Mouse (Mus musculus) heart, postnatal 36 days (tissue): ENCODE data around the gene Ttyh2. TPM values are rescaled to one million over a fixed set of nuclear protein-coding genes. Genes with fewer than 3 reads are reported as not detected.

ENCODE experiments used
- DNase-seq, 2 experiments: peaks; one replicate each; pipeline ENCODE4 v3.0.0; 2021 to 2022
- intact Hi-C: fragments of 180-260 bp; cut with DNase I; formaldehyde crosslinking; loops from one replicate; pipeline ENCODE4 v1.15.1; 2025
- total RNA-seq, 2 experiments: library from RNA; stranded (reverse); gene quantifications; 2 replicates each; pipeline ENCODE4 v1.2.3; 2021

Gene Ttyh2
- total RNA-seq, 2 experiments from 2014 or later: 4.2 to 5.3 TPM

DNA sequence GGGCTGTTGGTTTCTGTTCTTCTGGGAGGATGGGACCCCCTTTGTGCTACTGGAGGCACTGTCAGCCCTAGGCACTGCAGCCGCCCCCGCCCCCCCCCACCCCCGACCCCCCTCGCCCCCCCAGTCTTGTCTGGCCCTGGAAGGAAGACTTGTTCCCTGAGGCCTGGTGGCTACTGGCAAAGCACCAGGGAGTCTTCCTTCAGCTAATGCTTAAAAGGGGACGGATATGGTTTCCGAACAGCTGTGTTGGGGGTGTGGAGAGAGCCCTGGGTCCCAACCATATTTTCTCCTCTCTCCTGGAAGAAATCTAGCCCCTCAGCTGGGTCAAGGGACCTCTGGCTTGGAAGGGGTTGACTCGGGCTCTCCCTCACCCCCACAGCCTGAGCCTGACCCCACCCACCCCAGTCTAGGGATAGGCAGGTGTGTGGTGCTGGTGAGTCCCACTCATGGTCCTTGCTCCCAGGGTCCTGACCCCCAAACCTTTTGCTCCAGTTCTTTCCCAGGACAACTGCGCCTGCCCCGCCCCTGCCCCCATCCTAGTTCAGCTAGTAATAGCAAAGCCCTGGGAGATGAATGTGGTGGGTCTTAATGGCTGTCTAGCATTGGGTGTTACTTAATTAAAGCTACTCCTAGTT lies 1.8 kb downstream of the Ttyh2 start:
- intact Hi-C loops: no loop called here
- DNase-seq: no peak

DNA sequence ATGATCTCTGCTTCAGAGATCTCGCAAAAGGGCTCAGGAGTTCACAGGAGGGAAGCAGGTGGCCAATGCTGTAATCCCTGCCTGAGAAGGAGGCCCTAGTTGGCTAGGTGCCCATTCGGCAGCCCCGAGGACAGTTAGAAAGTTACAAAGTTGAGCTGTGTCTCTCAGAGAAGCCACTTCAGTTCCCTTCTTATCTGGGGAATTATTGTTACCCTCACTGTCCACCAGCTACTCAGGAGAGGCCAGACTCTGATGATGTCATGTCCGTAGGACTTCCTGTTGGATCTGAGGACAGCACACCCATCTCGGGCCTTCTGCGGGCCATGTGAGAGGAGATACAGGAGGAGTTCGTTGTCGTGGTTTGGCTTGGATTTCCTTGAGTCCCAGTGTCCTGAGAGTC lies 4.4 kb downstream of the Ttyh2 start:
- peak in 1 of 2 experiments; percentile 45 for DNase-seq
- intact Hi-C loops: no loop called here

DNA sequence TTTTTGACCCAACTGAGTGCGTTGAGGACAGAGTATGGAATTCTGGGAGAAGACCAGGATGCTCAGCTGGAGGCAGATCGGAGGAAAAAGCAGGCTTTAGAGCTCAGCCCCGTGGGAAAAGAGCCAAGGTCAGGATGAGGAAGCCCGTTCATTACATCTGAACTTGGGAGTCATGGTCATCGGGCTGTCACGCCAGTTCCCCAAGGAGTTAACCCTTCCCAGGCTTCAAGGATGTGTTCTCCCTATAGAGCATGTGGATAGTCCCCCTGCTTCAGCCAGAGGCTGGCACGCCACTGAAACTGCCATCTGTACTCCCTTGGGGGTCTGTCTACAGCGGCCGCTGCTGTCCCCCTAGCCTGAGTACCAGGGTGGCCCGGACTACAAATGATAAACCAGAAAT lies 5.1 kb downstream of the Ttyh2 start:
- DNase-seq: peak in 1 of 2 experiments; percentile 38
- intact Hi-C loops: no loop called here

DNA sequence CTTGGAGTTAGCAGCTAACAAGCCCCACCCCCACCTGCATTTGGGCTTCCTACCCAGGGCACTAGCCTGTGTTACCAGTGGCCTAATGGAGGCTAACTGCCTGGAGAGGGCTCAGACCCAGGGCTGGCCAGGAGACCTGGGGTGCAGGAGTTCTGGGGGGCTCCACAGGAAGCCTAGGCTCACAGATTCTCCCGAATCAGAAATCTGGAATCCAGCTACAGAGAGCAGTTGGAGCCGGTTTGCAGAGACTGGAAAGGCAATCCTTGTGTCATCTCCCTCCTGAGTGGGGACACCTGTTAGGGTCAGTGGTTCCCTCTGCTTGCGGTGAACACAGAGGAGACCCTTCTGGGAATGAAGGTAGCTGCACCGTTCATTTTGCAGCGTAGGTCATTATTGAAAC lies 5.8 kb downstream of the Ttyh2 start:
- no peak for DNase-seq
- intact Hi-C loops: no loop called here

DNA sequence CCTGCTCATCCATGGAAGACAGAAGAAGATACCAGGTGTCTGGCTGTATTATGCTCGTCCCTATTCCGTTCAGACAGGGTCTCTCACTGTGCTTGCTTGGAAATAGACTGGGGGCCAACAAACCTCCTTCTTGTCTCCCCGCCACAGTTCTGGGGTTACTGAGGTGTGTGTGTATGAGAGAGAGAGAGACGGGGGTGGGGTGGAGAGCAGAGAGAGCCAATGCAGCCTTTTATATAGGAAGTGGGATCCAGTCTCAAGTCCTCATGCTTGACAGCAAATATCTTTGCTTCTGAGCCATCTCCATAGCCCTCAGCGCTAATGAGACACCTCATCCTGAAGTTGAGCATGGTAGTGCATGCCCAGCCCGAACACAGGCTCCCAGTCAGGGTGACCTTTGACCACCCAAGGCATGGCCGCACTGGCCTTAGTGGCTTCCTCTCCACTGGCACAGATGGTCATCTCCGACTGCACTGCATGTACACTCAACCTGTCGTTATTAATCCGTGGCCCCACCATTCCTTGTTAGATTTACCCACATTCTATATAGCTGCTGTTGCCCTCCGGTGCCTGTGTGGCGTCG lies 7.2 kb downstream of the Ttyh2 start:
- no peak for DNase-seq
- intact Hi-C loops: no loop called here

DNA sequence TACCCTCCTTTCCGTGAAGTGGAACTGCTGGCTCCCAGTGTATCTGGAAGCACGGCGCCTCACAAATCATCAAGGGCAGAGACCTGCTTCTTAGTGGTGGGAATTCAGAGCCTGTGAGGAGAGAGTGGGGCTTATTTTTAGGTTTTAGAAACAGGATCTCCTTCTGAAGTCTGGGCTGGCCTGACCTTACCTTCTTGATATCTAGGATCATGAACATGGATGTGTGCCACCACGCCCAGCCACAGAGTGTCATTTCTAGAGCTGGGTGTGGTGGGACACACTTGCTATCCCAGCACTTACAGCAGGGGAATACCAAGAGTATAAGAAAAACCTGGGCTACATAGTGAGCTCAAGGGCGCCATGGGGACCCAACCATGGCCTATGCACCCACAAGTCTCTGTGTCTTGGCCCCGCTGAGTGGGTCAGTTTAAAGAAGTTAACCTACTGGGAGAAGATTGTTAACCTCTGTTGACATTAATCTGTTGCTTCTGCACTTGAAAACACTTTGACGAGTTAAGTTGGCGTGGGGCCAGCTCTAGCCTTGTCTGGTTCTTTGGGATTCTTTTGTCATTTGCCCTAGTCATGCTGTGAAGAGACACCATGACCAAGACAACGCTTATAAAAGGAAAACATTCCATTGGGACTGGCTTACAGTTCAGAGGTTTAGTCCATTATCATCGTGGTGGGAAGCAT lies 7.9 kb downstream of the Ttyh2 start:
- intact Hi-C loops: no loop called here
- DNase-seq: no peak

DNA sequence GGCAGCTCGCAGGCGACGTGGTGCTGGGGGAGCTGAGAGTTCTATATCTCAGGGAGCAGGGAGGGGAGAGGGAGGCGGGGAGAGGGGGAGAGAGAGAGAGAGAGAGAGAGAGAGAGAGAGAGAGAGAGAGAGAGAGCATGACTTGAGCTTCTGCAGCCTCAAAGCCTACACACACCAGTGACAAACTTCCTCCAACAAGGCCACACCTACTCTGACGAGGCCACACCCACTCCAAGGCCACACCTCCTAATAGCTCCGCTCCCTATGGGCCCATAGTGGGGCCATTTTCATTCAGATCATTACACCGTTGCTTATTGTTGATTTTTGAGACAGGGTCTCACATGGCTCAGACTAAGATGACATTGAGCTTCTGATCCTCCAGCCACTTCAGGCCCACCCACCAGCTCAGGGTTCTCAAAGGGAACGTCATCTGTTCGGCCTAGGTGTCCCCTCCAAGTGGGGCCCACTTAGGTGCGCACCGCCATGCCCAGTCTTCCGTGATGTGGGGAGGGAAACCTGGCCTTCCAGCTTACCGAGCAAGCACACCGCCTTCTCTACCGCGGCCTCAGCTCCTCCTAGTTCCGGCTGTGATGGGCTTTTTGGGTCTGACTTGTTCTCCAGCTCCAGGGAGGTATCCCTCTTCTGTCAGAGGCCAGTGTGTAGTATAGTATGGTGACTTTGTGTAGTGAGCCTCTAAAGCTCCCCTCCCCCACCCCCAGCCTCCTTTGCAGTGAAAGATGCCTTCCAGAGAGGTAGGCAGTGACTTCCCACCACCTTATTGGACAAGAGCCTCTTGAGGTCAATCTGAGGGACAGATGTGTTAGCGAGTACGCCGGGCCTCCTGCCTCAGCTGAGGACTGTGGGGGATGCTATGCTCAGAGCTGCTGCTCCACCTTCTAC lies 8.7 kb downstream of the Ttyh2 start:
- DNase-seq: no peak
- intact Hi-C loops: no loop called here

DNA sequence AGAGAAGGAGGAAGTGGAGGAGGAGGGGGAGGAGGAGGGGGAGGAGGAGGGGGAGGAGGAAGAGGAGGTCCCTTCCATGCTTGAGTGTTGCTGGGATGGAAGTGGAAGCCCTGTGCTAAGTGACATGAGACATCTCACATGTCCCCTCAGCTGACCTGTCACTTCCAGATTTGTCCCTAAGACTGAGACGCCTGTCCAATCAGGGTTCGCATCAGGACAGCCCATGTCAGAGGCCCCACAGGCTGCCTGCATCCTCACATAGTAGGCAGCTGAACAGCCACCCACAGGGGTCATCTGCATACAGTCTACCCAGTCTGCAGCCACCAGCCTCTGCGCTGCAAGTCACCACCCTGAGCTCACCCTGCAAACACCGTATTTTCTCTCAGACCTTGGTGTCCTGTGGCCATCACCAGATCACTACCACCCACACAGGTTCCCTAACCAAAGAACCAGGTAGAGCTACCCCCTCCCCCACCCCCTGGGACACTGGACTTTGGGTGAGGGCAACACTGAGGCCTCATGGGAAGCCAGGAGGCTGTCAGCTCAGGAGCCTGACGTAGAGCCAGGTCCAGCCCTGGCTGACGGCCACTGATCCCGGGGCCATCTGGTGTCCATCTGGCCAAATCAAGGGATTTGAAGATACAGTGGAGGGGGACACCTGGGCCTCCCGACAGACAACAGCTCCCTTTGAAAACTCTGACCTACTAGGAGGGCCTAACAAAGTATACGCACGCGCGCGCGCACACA lies 9.6 kb downstream of the Ttyh2 start:
- no peak for DNase-seq
- intact Hi-C loops: no loop called here

DNA sequence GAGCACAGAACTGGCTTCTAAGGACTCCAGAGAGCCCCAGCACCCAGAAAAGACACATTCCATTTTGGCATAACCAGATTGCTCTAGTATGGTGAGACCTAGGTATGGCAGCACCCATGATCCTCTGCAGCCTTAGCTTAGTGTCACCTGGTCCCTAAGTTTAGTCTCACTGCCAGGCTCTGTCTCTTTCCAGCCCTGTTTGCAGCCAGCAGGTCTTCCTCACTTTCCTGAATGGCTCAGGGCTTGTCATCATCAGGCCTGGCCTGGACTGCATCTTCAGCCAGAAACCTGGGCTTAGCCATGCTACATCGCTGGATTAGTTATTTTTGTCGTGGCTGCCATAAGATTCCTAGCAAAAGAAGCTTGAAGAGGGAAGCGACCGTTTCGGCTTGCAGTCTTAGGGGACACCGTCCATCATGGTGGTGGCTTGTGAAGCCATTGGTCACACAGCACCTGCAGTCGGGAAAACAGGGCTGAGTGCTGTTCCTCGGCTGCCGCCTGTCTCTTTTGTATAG lies 10.4 kb downstream of the Ttyh2 start:
- intact Hi-C loops: no loop called here

DNA sequence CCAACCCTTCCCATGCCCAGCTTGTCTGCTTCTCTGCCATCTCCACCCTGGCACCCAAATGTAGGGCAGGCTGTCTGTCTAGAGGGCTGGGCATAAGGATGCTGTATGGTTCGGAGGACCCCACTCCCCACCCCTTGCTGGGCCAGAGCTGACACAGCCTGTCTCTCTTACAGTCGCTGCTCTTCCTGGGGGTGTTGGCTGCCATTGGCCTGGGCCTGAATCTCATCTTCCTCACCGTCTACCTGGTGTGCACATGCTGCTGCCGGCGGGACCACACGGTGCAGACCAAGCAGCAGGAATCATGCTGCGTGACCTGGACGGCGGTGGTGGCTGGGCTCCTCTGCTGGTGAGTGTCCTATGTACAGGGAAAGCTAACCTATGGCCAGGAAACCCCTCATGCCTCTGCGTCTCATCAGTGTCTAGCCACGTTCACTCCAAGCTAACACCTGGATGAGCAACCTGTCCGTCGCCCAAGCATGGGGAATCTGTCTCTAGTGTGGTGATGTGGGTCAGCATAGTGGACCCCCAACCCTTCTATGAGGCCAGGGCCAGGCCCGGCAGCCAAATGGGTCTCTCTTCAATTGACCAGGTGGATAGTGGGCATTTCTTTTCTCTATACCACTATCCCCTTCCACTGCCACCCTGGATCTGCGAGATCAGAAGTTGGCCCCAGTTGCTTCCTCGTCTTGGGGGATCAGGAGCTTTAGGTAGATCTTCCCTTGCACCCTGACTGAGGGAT lies 11.2 kb downstream of the Ttyh2 start:
- intact Hi-C loops: no loop called here
- DNase-seq: no peak

More for the DNA sequence above, 10.4 kb downstream of the Ttyh2 start:
- no peak for DNase-seq

DNA sequence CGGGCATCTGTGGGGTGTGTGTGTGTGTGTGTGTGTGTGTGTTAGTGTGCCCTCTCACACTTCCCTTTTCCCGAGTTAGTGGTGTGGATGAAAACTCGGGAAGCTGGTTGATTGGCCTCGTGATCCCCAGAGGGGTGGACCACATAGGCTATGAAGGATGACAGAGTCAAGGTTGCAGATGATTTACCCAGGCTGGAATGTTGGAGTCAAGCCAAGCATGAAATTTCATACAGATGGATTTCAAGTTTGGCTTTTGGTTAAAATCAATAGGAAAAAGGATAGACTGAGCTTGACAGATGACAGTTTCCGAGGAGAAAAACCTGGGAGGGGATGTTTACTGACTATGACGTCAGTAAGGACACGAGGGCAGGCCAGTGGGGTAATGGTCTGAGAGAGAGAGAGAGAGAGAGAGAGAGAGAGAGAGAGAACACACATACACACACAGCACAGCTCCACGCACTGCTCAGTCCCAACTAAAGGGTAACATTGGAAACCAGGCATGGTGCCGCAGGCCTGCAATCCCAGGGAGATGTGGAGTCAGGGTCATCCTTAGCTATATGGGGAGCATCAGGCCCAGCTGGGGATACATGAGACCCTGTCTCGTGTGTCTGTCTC lies 12.4 kb downstream of the Ttyh2 start:
- no peak for DNase-seq
- intact Hi-C loops: no loop called here

DNA sequence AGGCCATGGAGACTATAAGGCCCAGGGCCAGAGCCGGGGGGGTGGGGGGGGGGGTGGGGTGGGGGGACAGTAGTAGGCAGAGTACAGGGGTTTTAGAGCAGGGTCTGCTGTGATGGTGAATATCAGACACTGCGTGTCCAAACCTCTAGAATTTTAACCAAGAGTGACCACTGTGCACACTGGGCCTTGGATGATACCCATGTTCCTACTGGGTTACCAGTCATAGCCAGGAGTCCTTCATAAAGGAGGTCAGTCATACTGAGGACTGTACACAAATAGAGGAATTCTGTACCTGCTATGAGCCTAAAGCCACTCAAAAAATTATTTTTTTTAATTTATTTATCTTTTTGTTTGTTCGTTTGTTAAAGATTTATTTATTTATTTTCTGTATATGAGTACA lies 13.5 kb downstream of the Ttyh2 start:
- no peak for DNase-seq
- intact Hi-C loops: no loop called here

DNA sequence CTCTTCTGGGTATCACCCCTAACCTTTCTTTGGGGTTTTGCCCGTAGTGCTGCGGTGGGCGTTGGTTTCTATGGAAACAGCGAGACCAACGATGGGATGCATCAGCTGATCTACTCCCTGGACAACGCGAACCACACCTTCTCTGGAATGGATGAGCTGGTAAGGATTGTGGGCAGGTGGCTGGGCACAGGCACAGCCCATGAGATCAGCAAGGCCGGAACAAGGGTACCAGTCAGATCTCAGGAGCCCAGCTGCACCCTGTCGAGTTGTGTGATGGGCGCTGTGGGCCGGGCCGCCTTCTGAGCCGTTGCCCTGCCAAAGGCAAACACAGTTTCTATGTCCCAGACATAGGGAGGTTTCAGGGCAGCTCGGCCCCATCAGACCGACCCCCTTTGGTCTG lies 15.0 kb downstream of the Ttyh2 start:
- DNase-seq: no peak
- intact Hi-C loops: no loop called here

DNA sequence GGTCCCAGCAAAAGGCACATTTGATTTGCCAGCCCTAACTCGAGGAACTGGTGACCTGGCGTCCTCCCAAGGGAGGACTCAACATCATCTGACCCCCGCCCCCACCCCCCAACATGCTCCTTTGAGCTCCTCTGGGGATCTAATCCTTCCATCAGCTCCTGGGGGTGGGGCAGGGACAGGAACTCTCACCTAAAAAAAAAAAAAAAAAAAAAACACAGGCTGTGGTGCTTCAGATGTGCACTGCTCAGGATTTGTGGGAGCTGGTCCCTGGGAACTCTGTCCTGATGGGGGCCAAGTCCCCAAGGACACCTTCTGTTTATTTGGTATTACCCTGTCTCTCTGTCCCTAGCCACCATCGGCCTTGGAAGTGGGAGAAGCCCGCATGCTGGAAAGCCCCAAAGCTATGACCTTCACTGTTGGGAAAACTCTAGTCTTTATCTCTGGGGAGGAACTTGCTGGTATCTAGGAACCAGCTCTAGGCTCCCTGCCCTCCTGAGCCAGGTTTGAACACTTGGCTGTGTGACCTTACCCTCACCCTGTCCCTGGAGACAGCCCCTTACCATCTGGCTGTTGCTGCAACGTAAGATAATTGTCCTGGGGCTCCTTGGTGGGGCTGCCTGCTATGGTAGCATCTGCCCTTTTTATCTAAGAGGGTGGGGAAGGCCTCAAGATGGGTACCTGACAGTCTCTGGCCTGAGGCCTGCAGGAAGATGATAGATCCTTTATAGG lies 16.4 kb downstream of the Ttyh2 start:
- no peak for DNase-seq
- intact Hi-C loops: no loop called here

DNA sequence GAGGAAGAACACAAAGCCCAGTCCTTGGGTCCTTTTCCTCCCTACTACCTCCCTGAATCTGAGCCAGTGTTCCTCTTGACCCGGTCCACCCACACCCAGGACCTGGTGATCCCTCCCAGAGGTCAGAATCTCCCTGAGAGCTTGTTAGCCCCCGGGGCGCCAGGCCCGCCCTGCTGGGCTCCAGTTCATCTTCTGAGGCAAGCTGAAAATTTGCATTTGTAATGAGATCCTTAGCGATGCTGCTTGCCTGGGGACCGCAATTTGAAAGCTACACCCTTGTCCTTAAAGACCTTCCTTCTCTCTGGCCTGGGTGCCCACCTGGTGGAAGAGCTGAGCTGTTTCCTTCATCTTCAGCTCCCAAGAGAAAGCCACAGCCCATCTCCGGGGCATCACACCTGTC lies 17.4 kb downstream of the Ttyh2 start:
- DNase-seq: no peak
- intact Hi-C loops: no loop called here

DNA sequence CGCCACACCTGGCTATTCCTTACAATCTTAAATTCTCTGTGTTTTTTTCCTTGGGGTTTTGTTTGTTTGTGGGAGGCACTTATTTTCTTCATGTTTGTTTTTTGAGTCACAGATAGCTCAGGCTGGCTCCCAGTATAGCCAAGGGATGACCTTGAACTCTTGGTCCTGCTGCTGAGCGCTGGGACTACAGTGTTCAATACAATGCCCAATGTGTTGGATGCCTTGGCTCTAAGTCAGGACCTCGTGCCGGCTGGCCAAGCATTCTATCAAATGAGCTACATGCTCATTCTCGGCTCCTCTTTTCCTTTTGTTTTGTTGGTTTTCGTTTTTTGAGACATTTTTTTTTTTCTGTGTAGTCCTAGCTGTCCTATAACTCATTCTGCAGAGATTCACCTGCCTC lies 18.2 kb downstream of the Ttyh2 start:
- no peak for DNase-seq
- intact Hi-C loops: no loop called here

DNA sequence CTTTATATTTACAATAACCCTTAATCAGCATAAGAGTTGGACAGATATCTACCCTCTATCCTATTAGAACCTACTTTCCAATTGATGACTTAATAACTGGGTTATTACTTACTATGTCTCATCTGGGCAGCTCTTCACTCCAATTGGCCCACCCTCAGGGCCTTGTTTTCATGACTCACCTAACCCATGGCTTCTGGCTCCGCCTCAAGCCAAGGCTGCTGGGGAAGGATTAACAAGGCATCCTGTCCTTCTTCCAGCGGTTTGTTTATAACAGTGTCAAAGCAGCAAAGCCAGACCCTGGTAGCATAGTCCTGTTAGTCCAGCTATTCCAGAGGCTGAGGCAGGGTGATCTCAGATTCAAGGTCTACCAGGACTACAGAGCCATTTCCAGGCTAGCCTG lies 19.2 kb downstream of the Ttyh2 start:
- no peak for DNase-seq
- intact Hi-C loops: no loop called here

DNA sequence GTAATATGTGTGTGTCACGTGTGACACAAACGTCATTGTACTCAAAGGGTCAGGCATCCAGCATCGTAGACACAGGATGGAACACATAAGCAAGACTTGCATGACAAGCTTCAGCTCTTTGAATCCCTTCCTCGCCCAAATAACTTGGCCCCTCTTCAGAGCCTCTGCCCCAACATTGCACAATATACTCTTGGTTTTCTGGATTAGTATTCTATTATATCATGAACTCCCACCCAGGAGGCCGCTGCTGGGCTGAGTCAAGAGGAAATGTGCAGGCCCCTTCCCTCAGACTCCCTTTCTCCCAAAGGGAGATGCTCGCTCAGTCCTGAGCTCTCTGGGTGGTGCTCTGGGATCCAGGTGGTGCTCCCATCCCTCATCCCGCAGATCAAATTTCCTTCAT lies 23.3 kb downstream of the Ttyh2 start:
- no peak for DNase-seq
- intact Hi-C loops: no loop called here

DNA sequence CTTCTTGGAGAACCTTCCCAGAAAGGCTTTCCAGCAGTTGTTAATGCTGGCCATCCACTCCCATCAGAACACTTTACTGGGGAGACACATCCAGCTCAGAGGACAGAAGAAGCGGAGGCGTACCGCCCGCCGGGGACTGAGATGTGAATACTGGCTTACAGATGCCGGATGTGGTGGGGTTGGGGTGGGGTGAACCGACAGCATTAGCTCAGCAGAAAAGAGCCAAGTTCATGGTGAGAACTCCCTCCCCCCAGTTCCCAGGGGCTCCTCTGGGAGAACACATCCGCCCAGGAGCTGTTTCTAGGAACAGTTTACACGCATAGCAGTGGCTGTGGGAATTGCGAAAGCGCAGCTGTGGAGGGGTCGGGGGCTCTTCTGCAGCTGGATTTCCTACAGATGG lies 24.3 kb downstream of the Ttyh2 start:
- intact Hi-C loops: no loop called here
- DNase-seq: peak; percentile 61 to 66
